Mouse (Mus musculus): ENCODE results near the gene Thyn1. TPM values are rescaled to one million over a fixed set of nuclear protein-coding genes. Genes with fewer than 3 reads are reported as not detected.

Gene Thyn1
- polyA plus RNA-seq, 1 experiment: 42.5 TPM

DNA sequence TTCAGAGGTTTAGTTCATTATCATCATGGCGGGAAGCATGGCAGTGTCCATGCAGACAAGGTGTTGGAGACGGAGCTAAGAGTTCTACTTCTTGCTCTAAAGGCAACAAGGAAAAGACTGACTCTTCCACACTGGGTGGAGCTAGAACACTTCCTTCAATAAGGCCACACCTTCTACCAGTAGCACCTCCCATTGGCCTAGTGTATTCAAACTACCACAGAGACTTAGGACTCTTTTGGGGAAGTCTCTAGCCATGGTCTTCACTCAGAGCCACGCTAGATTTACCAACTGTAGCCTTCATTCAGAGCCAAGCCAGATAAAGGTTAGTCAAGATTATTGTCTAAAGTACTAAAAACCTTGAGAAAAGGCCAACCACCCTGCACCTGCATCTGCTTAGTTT is 2.4 kb upstream of the Thyn1 start:
- Histone ChIP-seq H3K27ac (ENCODE audit: control insufficient read depth, insufficient read depth, low read depth, low read length, poor library complexity) (no peak overlapping the region), H3K4me1 (ENCODE audit: control insufficient read depth, insufficient read depth, low read length) (no peaks in the 10 kb centered on the region; the same call in 1 of the 2 replicates), H3K4me3 (replicated peaks; ENCODE audit: control insufficient read depth, low read depth, low read length) (no peak overlapping the region)
- TF ChIP-seq POLR2A (IDR thresholded peaks at IDR 0.05; ENCODE audit: borderline replicate concordance, control insufficient read depth, low read depth, low read length) (no peak), CTCF (IDR thresholded peaks at IDR 0.05; ENCODE audit: control insufficient read depth, insufficient read depth, low read length) (no peak)
- 50% methylated on average over 3 of the region's 3 CpGs for whole genome bisulfite sequencing

- TF ChIP-seq CTCF (IDR thresholded peaks at IDR 0.05; ENCODE audit: control insufficient read depth, insufficient read depth, low read length) (no peak), POLR2A (IDR thresholded peaks at IDR 0.05; ENCODE audit: borderline replicate concordance, control insufficient read depth, low read depth, low read length) (no peak)
- WGBS: 69% methylated on average over 2 of the region's 2 CpGs
Measured at GRCm38 (mm10) chr9:26997501-26997900, 2.0 kb upstream of the Thyn1 start.

DNA sequence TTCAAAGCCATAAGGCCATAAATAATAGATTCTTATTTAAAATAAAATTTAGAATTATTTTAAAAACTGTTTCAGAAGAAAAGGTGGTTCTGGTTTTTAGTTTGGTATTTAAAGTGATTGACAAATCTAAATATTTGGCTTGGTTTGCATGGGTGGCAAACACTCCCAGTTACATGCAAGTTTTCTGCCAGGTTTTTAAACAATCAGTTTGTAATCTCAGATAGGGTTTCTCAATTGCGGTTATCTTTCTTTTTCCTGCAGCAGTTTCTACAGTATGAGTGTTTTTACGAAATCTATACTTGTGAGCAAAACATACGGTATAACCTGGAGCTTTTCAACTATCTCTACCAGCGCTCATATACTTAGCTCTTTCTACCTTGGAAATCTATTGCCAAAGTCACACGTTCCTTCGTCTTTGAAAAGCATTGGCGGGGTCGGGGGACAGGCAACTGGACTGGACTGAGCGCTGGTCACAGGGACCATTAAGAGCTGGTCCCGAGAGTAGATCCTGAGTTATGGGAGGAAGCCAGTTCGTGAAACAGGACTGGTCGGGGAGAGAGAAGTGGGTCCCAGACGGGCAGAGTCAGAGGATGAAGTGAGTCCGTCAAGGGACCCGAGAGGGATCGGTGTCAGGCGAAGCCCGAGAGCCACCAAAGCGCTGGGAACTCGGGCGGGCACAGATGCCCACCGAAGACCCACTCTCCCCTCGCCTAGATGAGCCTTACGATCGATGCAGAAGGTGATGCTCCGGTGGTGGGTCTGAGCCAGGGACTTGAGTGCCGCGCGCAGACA is 645 bp upstream of the Thyn1 start:
- WGBS: under 1% methylated on average over 29 of the region's 29 CpGs
- H3K27ac ChIP-seq (ENCODE audit: control insufficient read depth, insufficient read depth, low read depth, low read length, poor library complexity): peak overlapping the region; percentile 12
- no peaks in the 10 kb centered on the region; the same call in 1 of the 2 replicates for H3K4me1 ChIP-seq (ENCODE audit: control insufficient read depth, insufficient read depth, low read length)
- H3K4me3 ChIP-seq (replicated peaks; ENCODE audit: control insufficient read depth, low read depth, low read length): peak overlapping the region; percentile 90
- TF ChIP-seq CTCF (IDR thresholded peaks at IDR 0.05; ENCODE audit: control insufficient read depth, insufficient read depth, low read length) (no peak), POLR2A (IDR thresholded peaks at IDR 0.05; ENCODE audit: borderline replicate concordance, control insufficient read depth, low read depth, low read length) (no peak)

More at GRCm38 (mm10) chr9:26997501-26997900, 2.0 kb upstream of the Thyn1 start:
- Histone ChIP-seq H3K27ac (ENCODE audit: control insufficient read depth, insufficient read depth, low read depth, low read length, poor library complexity) (no peak overlapping the region), H3K4me3 (replicated peaks; ENCODE audit: control insufficient read depth, low read depth, low read length) (no peak overlapping the region), H3K4me1 (ENCODE audit: control insufficient read depth, insufficient read depth, low read length) (no peaks in the 10 kb centered on the region; the same call in 1 of the 2 replicates)

GRCm38 (mm10) chr9:27005231-27005630 is 5.7 kb downstream of the Thyn1 start:
- 88% methylated on average over 3 of the region's 3 CpGs for WGBS
- no peak overlapping the region for H3K27ac ChIP-seq (ENCODE audit: control insufficient read depth, insufficient read depth, low read depth, low read length, poor library complexity)
- TF ChIP-seq POLR2A (IDR thresholded peaks at IDR 0.05; ENCODE audit: borderline replicate concordance, control insufficient read depth, low read depth, low read length) (no peak), CTCF (IDR thresholded peaks at IDR 0.05; ENCODE audit: control insufficient read depth, insufficient read depth, low read length) (no peak)
- no peak overlapping the region for H3K4me3 ChIP-seq (replicated peaks; ENCODE audit: control insufficient read depth, low read depth, low read length)
- no peaks in the 10 kb centered on the region for H3K4me1 ChIP-seq (ENCODE audit: control insufficient read depth, insufficient read depth, low read length)

- no peak overlapping the region for H3K27ac ChIP-seq (ENCODE audit: control insufficient read depth, insufficient read depth, low read depth, low read length, poor library complexity)
- no peak for TF ChIP-seq CTCF (IDR thresholded peaks at IDR 0.05; ENCODE audit: control insufficient read depth, insufficient read depth, low read length)
- H3K4me3 ChIP-seq (replicated peaks; ENCODE audit: control insufficient read depth, low read depth, low read length): no peak overlapping the region
- no peaks in the 10 kb centered on the region for H3K4me1 ChIP-seq (ENCODE audit: control insufficient read depth, insufficient read depth, low read length)
- 85% methylated on average over 1 of the region's 1 CpGs for WGBS
Measured at GRCm38 (mm10) chr9:27005933-27006332, 6.4 kb downstream of the Thyn1 start.

DNA sequence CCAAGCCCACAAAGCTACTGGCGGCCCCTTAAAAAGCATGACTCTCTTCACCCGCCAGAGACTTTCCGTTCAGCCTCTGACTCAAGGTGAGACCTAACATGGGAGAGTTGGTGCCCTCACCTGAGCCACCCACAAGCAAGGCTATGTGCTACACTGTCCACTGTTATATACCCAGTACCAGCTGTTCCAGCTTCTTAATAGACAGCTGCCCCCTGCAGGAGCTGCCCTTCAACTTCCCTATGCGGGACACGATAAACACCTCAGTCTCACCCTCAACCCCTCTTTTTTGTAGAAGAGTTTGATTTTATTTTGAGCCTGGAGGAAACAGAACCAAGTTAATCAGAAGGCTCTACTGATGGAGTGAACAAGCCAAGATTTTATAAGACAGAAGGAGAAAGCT is 7.4 kb downstream of the Thyn1 start:
- Histone ChIP-seq H3K27ac (ENCODE audit: control insufficient read depth, insufficient read depth, low read depth, low read length, poor library complexity) (no peak overlapping the region), H3K4me3 (replicated peaks; ENCODE audit: control insufficient read depth, low read depth, low read length) (no peak overlapping the region), H3K4me1 (ENCODE audit: control insufficient read depth, insufficient read depth, low read length) (no peaks in the 10 kb centered on the region)
- 84% methylated on average over 5 of the region's 5 CpGs for WGBS
- TF ChIP-seq CTCF (IDR thresholded peaks at IDR 0.05; ENCODE audit: control insufficient read depth, insufficient read depth, low read length) (no peak), POLR2A (IDR thresholded peaks at IDR 0.05; ENCODE audit: borderline replicate concordance, control insufficient read depth, low read depth, low read length) (no peak)

DNA sequence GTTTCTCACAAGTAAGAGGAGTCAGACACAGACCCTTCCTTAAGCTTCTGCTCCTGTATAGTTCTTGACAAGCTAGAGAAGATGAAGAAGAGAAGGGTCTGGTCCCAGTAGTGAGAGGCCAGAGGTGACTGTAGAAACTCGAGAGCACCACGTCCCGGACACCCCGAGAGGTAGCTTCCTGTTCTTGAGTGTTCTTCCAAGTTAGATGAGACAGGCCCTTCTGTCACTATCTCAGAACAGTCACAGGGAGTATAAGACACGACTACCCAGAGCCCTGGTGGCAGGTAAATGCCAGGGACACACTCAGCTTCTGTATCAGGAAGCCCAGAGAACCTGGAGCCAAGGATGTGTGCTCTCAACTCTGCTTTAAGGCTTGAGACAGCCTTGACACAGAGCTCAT is 9.7 kb downstream of the Thyn1 start:
- WGBS: 82% methylated on average over 5 of the region's 5 CpGs
- TF ChIP-seq POLR2A (IDR thresholded peaks at IDR 0.05; ENCODE audit: borderline replicate concordance, control insufficient read depth, low read depth, low read length) (no peak), CTCF (IDR thresholded peaks at IDR 0.05; ENCODE audit: control insufficient read depth, insufficient read depth, low read length) (no peak)
- no peak overlapping the region for H3K27ac ChIP-seq (ENCODE audit: control insufficient read depth, insufficient read depth, low read depth, low read length, poor library complexity)
- no peak overlapping the region for H3K4me3 ChIP-seq (replicated peaks; ENCODE audit: control insufficient read depth, low read depth, low read length)
- no peaks in the 10 kb centered on the region for H3K4me1 ChIP-seq (ENCODE audit: control insufficient read depth, insufficient read depth, low read length)

DNA sequence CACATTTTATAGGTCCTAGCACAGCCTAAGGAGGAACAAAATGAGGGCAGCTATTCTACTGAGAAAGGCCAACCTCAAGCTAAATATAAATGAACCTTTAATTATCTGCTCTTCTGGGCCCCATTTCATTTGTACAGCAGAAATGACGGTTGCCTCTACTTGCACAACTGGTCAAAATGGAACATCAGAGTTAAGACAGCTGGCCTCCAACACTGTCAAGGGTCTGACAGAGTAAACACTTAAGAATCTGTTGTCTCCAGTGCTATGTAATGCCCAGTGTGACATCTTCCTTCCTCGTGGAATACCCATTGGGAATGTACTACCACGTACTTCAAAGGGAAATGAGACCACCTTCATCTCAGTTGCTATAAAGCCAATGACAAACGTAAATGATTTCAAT is 12.1 kb downstream of the Thyn1 start:
- Histone ChIP-seq H3K4me3 (replicated peaks; ENCODE audit: control insufficient read depth, low read depth, low read length) (no peak overlapping the region), H3K4me1 (ENCODE audit: control insufficient read depth, insufficient read depth, low read length) (no peaks in the 10 kb centered on the region), H3K27ac (ENCODE audit: control insufficient read depth, insufficient read depth, low read depth, low read length, poor library complexity) (no peak overlapping the region)
- TF ChIP-seq POLR2A (IDR thresholded peaks at IDR 0.05; ENCODE audit: borderline replicate concordance, control insufficient read depth, low read depth, low read length) (no peak), CTCF (IDR thresholded peaks at IDR 0.05; ENCODE audit: control insufficient read depth, insufficient read depth, low read length) (no peak)
- WGBS: 85% methylated on average over 4 of the region's 4 CpGs

All from bone marrow, adult 2 months (tissue).